8 mouse cellular contexts compared by ENCODE assay signal in the genomic region with DNA sequence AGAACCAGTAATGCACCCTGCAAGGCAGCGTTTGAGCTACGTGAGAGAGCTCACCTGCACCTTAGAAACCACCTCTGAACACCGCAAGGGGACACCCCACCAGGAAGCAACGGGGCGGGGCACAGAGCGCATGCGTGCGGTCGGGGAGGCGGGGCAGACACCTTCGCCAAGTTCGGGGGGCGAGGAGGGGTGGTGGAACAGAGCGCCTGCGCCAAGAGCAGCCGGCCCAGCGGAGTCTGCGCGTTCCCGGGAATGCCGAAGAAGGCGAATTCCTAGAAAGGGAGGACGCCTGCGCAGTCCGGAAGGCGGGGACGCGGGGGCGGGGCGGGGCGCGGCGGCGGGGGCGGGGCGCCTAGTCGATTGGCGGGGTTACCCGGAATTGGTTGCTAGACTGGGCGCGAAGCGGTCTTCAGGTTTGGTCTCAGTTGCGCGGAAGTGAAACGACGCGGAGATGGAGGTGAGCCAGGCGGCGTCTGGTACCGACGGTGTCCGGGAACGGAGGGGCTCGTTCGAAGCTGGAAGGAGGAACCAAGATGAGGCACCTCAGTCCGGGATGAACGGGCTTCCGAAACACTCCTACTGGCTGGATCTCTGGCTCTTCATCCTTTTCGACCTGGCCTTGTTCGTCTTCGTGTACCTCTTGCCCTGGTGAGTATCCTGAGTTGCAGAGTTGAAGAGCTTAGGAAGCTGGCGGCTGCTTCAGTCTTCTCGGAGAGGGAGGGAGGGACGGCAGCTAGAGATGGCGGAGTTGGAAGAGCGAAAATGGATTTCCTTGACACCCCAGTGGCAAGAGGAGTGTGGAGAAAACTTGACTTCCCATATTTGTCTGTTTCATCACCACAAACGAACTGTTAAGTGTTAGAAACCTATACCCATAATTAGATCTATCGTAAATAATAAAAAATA. TPM values are rescaled to one million over a fixed set of nuclear protein-coding genes. Genes with fewer than 3 reads are reported as not detected.
DNase-seq lines count a peak whose midpoint lies in the region; ATAC-seq and TF ChIP-seq lines count a peak whose summit lies in the region.

A gene (plus strand): TSS at position 195 of the 906 bp plus-strand sequence.

- no peaks in the 10 kb centered on the region for H3K9me3 ChIP-seq in hindbrain, postnatal 0 days (ENCODE audit: low read length)

- no peaks in the 10 kb centered on the region for H3K4me1 ChIP-seq in hindbrain, postnatal 0 days (ENCODE audit: insufficient read depth, low read length)

- DNase-seq in ZHBTc4 (ENCODE audit: low read depth, low spot score): peak; percentile 97
- DNase-seq in gastrocnemius, adult 2 months: peak; percentile 98
- peak; percentile 97 for DNase-seq in hindbrain, postnatal 0 days (ENCODE audit: low spot score)
- DNase-seq in left cerebral cortex, adult 2 months (ENCODE audit: extremely low spot score in 1 of 2, low spot score in 2 of 2): peak; percentile 95 to 96
- DNase-seq in right cerebral cortex, adult 2 months (ENCODE audit: low spot score in 2 of 2): peak; percentile 95 to 96
- DNase-seq in urinary bladder, postnatal 14 days (ENCODE audit: low spot score): peak; percentile 98

- H3K9ac ChIP-seq in hindbrain, postnatal 0 days (replicated peaks; ENCODE audit: low read length): peak within 1 kb of the TSS; percentile 53

- WGBS in hindbrain, postnatal 0 days: under 1% methylated on average over 63 of the region's 68 CpGs

- H3K4me2 ChIP-seq in hindbrain, postnatal 0 days (ENCODE audit: low read depth, low read length): peak within 1 kb of the TSS; percentile 62

- intact Hi-C loops in gastrocnemius, adult 2 months (cut with DNase I): no loop called here
- intact Hi-C loops in left cerebral cortex, adult 2 months (cut with DNase I): loop anchor here (2.0 to 10.0 kb wide), 2 partner anchors 61 to 629 kb away; a partner anchor contains a TSS

- peak; percentile 45 for TF ChIP-seq CTCF in gastrocnemius, adult 2 months (IDR thresholded peaks at IDR 0.05)
- TF ChIP-seq CTCF in hindbrain, postnatal 0 days (IDR thresholded peaks at IDR 0.05; ENCODE audit: low read depth): peak; percentile 62
- TF ChIP-seq CTCF in left cerebral cortex, adult 2 months (IDR thresholded peaks at IDR 0.05): peak; percentile 35

- H3K27me3 ChIP-seq in hindbrain, postnatal 0 days (ENCODE audit: insufficient read depth, low read length): no peaks in the 10 kb centered on the region

- peak; percentile 77 for ATAC-seq in common myeloid progenitor, adult 5-6 weeks (replicated peaks; ENCODE audit: low read depth, poor library complexity, severe bottlenecking)
- peak; percentile 99 for ATAC-seq in hindbrain, postnatal 0 days
- ATAC-seq in megakaryocyte, adult 5-6 weeks (ENCODE audit: poor library complexity, severe bottlenecking): peak; percentile 89

- peak within 1 kb of the TSS; percentile 86 for H3K27ac ChIP-seq in gastrocnemius, adult 2 months
- H3K27ac ChIP-seq in hindbrain, postnatal 0 days: peak within 1 kb of the TSS; percentile 81
- peak within 1 kb of the TSS; percentile 84 for H3K27ac ChIP-seq in left cerebral cortex, adult 2 months

- no peaks in the 10 kb centered on the region for H3K36me3 ChIP-seq in hindbrain, postnatal 0 days (ENCODE audit: insufficient read depth, low read length)

- peak within 1 kb of the TSS; percentile 83 for H3K4me3 ChIP-seq in gastrocnemius, adult 2 months
- peak within 1 kb of the TSS; percentile 48 for H3K4me3 ChIP-seq in hindbrain, postnatal 0 days (ENCODE audit: low read length)
- peak within 1 kb of the TSS; percentile 68 for H3K4me3 ChIP-seq in left cerebral cortex, adult 2 months

RNA-seq across cellular contexts. Expression of the gene that starts here (rescaled TPM):
- 27.8 and 34.7 TPM in 2 replicates for total RNA-seq in common myeloid progenitor, adult 5-6 weeks (2017)
- total RNA-seq in gastrocnemius, adult 2 months (2021): 10 to 100 TPM; 22.6 to 36.1 TPM
- 27.5 and 39.3 TPM in 2 replicates for total RNA-seq in hindbrain, postnatal 0 days (2014; rRNA removed)
- 122 and 133 TPM in 2 replicates for polyA plus RNA-seq in hindbrain, postnatal 0 days (2015; fragmentation: Nextera tagmentation; extraction: Ambion mirVana)
- 10 to 100 TPM; 58.3 to 59.5 TPM for total RNA-seq in left cerebral cortex, adult 2 months (2021)
- total RNA-seq in megakaryocyte, adult 5-6 weeks (2015): 75.4 and 89.8 TPM in 2 replicates
- total RNA-seq in megakaryocyte, adult 5-6 weeks (2017): 40.3 and 41.2 TPM in 2 replicates

Comparison
In these comparisons a context has a peak if more than half of its experiments do, and no peak if none do; other contexts are left out.
1. Peak in every context shown above with its lines: DNase-seq, ATAC-seq, H3K4me3 ChIP-seq and H3K27ac ChIP-seq.